Mouse (Mus musculus): ENCODE measurements around the gene Parp3. TPM values are rescaled to one million over a fixed set of nuclear protein-coding genes. Genes with fewer than 3 reads are reported as not detected.
A peak's percentile ranks its signal among the peaks of the same experiment; 100 is the strongest.
"Not testable (repeated sequence)": the region's sequence is repeated elsewhere in the genome, so short reads cannot be mapped to it uniquely, and the experiment has no call there.

Gene Parp3
- 0.71 and 0.75 TPM in 2 replicates for polyA plus RNA-seq (2015; fragmentation: Nextera tagmentation; extraction: Ambion mirVana)

DNA sequence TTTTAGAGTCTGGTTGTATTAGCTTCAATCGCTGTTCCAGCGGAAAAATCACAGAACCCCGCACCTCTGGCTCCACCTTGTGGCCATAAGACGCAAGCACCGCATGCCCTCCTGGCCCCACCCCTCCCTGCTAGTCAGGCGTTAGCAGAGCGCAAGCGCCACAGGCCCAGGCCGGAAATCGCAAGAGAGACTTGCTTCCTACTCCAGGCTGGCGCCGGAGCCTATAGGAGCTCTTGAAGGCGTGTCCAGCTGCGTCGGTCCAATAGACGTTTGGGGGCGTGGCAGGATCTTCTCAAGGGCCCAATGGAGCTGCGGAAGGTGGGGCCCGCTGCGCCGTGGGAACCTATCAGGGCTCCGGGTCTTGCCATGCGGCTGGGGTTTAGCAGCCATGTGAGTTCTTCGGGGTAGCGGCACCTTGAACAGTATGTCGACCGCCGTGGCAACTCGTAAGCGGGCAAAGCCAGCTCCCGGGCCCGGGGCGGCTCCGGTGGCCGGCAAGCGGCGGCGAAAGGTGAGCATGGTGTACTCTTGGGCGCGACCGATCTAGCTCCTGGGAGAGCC is at the start of gene Parp3:
Parp3 (minus strand) TSS at position 26 of the 561 bp plus-strand sequence.
- 0% methylated on average over 41 of the region's 41 CpGs for WGBS (ENCODE audit: insufficient replicate concordance)
- no peaks in the 10 kb centered on the region for H3K9me3 ChIP-seq (replicated peaks)
- H3K4me3 ChIP-seq (replicated peaks), result peak within 1 kb of the TSS; percentile 75
- H3K36me3 ChIP-seq, result peaks cover 25% of the 10 kb centered on the region
- H3K9ac ChIP-seq, result peak within 1 kb of the TSS; percentile 73
- H3K27me3 ChIP-seq, result no peaks in the 10 kb centered on the region
- peak; percentile 98 for ATAC-seq (ENCODE audit: low read depth)
- 0 out of 2 replicates have a peak within 1 kb of the TSS, but pooled peaks have one; percentile 35 for H3K27ac ChIP-seq
- H3K4me1 ChIP-seq (replicated peaks), result peaks cover 51% of the 10 kb centered on the region
- DNase-seq, result peak; percentile 99
- H3K4me2 ChIP-seq, result peak within 1 kb of the TSS; percentile 98

DNA sequence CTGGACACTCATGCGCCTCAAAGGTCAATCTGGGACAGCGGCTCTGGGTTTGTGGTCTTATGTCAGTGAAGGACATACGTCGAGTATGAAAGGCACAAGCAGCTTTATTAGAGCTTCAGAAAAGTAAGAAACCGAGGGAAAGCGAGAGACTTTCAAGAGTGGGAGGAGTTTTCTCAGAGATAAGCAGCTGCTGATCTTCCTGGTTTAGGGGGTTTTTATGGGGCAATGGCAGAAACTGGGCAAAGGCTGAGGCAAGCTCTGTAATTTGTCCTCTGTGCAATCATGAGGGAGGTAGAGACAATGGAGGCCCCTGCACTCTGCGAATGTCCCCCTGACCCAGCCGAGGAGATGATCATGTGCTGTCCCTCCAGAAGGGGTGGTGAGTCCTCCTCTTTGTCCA is 43.2 kb upstream of the Parp3 start:
- Histone ChIP-seq H3K4me3 (replicated peaks) (no peak overlapping the region), H3K27me3 (no peaks in the 10 kb centered on the region), H3K4me2 (no peak overlapping the region), H3K27ac (no peak overlapping the region), H3K4me1 (replicated peaks) (0 out of 2 replicates have a peak, but pooled peaks cover 5% of the 10 kb centered on the region), H3K9ac (no peak overlapping the region), H3K36me3 (no peaks in the 10 kb centered on the region), H3K9me3 (replicated peaks) (no peaks in the 10 kb centered on the region)
- no peak for DNase-seq
- WGBS (ENCODE audit: insufficient replicate concordance), result 41% methylated on average over 8 of the region's 8 CpGs
- ATAC-seq (ENCODE audit: low read depth), result no peak

- H3K4me1 ChIP-seq (replicated peaks), result 0 out of 2 replicates have a peak, but pooled peaks cover 5% of the 10 kb centered on the region
- no peaks in the 10 kb centered on the region for H3K9me3 ChIP-seq (replicated peaks)
- WGBS (ENCODE audit: insufficient replicate concordance), result 40% methylated on average over 2 of the region's 2 CpGs
- H3K36me3 ChIP-seq, result no peaks in the 10 kb centered on the region
- ATAC-seq (ENCODE audit: low read depth) (no peak), DNase-seq (no peak)
- H3K27ac ChIP-seq, result no peak overlapping the region
- no peak overlapping the region for H3K4me3 ChIP-seq (replicated peaks)
- H3K9ac ChIP-seq, result no peak overlapping the region
- no peaks in the 10 kb centered on the region for H3K27me3 ChIP-seq
- H3K4me2 ChIP-seq, result no peak overlapping the region
Measured at GRCm38 (mm10) chr9:106519433-106519832, 42.7 kb upstream of the Parp3 start.

- Histone ChIP-seq H3K4me1 (replicated peaks) (peaks cover 12% of the 10 kb centered on the region; the same call in 1 of the 2 replicates), H3K9me3 (replicated peaks) (no peaks in the 10 kb centered on the region), H3K36me3 (no peaks in the 10 kb centered on the region), H3K4me2 (no peak within 1 kb of the TSS), H3K27ac (no peak within 1 kb of the TSS), H3K9ac (no peak within 1 kb of the TSS), H3K4me3 (replicated peaks) (no peak within 1 kb of the TSS), H3K27me3 (no peaks in the 10 kb centered on the region)
- WGBS (ENCODE audit: insufficient replicate concordance), result 64% methylated on average over 4 of the region's 4 CpGs
- ATAC-seq (ENCODE audit: low read depth) (no peak), DNase-seq (no peak)
Measured at GRCm38 (mm10) chr9:106514273-106514672, 37.5 kb upstream of the Parp3 start, which contains the start of gene Iqcf5. TSS of gene Iqcf5 (plus strand) at chr9:106514573.

- Histone ChIP-seq H3K36me3 (no peaks in the 10 kb centered on the region), H3K4me3 (replicated peaks) (no peak overlapping the region), H3K9ac (no peak overlapping the region), H3K4me1 (replicated peaks) (peaks cover 9% of the 10 kb centered on the region; the same call in 1 of the 2 replicates), H3K27ac (no peak overlapping the region), H3K9me3 (replicated peaks) (no peaks in the 10 kb centered on the region), H3K27me3 (no peaks in the 10 kb centered on the region), H3K4me2 (no peak overlapping the region)
- 64% methylated on average over 6 of the region's 6 CpGs for WGBS (ENCODE audit: insufficient replicate concordance)
- ATAC-seq (ENCODE audit: low read depth) (no peak), DNase-seq (no peak)
Measured at GRCm38 (mm10) chr9:106513566-106513965, 36.8 kb upstream of the Parp3 start.

DNA sequence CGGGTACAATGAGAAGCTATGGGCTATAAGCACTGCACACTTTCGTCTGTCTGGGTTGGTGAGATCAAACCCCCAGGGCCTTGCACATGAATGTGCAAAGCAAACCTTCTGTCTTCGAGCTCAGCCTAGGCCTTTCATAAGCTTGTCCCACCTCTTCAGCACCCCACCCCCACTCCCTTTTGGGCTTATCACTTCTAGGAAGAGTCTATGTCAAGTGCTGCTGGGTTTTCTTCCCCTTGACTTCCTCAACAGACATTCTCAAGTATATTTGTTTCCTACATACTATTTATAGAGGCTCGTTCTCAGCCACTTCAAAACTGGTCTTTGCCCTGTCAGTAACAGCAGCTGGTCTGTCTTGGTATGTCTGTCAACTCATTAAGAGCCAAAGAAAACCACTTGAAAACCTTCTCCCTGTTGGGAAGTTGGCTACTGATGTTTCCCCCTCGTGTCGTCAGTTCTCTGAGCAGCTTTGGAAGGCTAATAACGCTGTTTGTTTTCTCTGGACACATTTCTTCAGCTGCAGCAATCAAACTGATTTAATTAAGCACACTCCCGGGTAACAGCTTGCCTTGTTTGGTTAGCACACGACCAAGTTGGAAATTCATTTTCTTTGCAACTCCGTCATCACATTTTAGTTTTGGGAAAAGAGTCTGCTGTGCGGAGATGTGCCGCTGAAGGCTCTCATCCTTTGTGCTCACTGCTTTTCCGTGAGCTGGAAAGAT is 36.1 kb upstream of the Parp3 start:
- Histone ChIP-seq H3K4me2 (no peak overlapping the region), H3K9ac (no peak overlapping the region), H3K9me3 (replicated peaks) (no peaks in the 10 kb centered on the region), H3K4me1 (replicated peaks) (peaks cover 9% of the 10 kb centered on the region; the same call in 1 of the 2 replicates), H3K36me3 (no peaks in the 10 kb centered on the region), H3K4me3 (replicated peaks) (no peak overlapping the region), H3K27ac (no peak overlapping the region), H3K27me3 (no peaks in the 10 kb centered on the region)
- WGBS (ENCODE audit: insufficient replicate concordance), result 43% methylated on average over 13 of the region's 13 CpGs
- no peak for ATAC-seq (ENCODE audit: low read depth)
- DNase-seq, result no peak

GRCm38 (mm10) chr9:106509356-106509755 is 32.6 kb upstream of the Parp3 start:
- Histone ChIP-seq H3K4me2 (no peak overlapping the region), H3K9ac (no peak overlapping the region), H3K4me3 (replicated peaks) (no peak overlapping the region), H3K27me3 (no peaks in the 10 kb centered on the region), H3K9me3 (replicated peaks) (no peaks in the 10 kb centered on the region), H3K36me3 (no peaks in the 10 kb centered on the region), H3K27ac (no peak overlapping the region), H3K4me1 (replicated peaks) (peaks cover 9% of the 10 kb centered on the region; the same call in 1 of the 2 replicates)
- WGBS (ENCODE audit: insufficient replicate concordance), result 70% methylated on average over 10 of the region's 10 CpGs
- no peak for ATAC-seq (ENCODE audit: low read depth)
- no peak for DNase-seq

GRCm38 (mm10) chr9:106504246-106504645 is 27.5 kb upstream of the Parp3 start:
- WGBS (ENCODE audit: insufficient replicate concordance), result 60% methylated on average over 6 of the region's 6 CpGs
- DNase-seq (no peak), ATAC-seq (ENCODE audit: low read depth) (no peak)
- Histone ChIP-seq H3K27me3 (no peaks in the 10 kb centered on the region), H3K4me3 (replicated peaks) (no peak overlapping the region), H3K36me3 (no peaks in the 10 kb centered on the region), H3K4me2 (no peak overlapping the region), H3K27ac (no peak overlapping the region), H3K4me1 (replicated peaks) (no peaks in the 10 kb centered on the region), H3K9ac (no peak overlapping the region), H3K9me3 (replicated peaks) (no peaks in the 10 kb centered on the region)

GRCm38 (mm10) chr9:106501846-106502245 is 25.1 kb upstream of the Parp3 start:
- Histone ChIP-seq H3K9me3 (replicated peaks) (no peaks in the 10 kb centered on the region), H3K36me3 (no peaks in the 10 kb centered on the region), H3K9ac (no peak overlapping the region), H3K27me3 (no peaks in the 10 kb centered on the region), H3K4me3 (replicated peaks) (no peak overlapping the region), H3K4me2 (no peak overlapping the region), H3K27ac (no peak overlapping the region), H3K4me1 (replicated peaks) (no peaks in the 10 kb centered on the region)
- DNase-seq, result no peak
- ATAC-seq (ENCODE audit: low read depth), result no peak
- 78% methylated on average over 22 of the region's 22 CpGs for WGBS (ENCODE audit: insufficient replicate concordance)

DNA sequence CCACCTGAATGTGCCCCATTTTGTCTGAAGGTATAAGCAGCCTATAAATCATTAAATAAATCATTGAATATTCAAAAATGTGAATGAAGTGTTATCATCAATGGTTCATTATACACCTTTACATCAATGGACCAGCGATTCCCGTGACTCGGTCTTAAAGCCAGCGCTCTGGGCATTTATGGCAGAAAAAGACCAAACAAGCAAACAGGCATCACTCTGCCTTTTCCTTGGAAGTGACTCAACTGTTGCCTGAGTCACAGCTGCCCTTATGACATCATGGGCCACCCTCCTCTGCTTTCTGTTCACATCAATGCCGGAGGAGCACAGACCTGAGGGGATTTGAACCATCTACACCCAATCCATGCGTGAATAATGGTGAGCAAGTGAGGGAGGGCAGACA is 22.9 kb upstream of the Parp3 start, which contains the start of gene Iqcf1:
Iqcf1 (plus strand) TSS at position 301 of the 400 bp plus-strand sequence.
- no peak for DNase-seq
- 80% methylated on average over 6 of the region's 6 CpGs for WGBS (ENCODE audit: insufficient replicate concordance)
- no peak within 1 kb of the TSS for H3K4me3 ChIP-seq (replicated peaks)

DNA sequence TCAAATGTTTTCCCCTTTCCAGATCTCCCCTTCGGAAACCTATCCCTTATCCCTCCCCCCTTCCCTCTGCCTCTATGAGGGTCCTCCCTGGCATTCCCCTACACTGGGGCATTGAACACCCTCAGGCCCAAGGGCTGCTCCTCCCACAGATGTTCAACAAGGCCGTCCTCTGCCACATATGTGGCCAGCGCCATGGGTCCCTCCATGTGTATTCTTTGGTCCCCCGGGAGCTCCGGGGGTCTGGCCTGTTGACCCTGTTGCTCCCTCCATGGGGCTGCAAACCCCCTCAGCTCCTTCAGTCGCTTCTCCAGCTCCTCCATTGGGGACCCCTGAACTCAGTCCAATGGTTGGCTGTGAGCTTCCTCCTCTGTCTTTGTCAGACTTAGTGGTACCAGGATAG is 10.9 kb upstream of the Parp3 start:
- not testable (repeated sequence) for H3K4me2 ChIP-seq; H3K27me3 ChIP-seq; H3K4me3 ChIP-seq (replicated peaks); H3K4me1 ChIP-seq (replicated peaks); H3K9ac ChIP-seq; H3K27ac ChIP-seq; ATAC-seq (ENCODE audit: low read depth); DNase-seq; H3K9me3 ChIP-seq (replicated peaks)
- WGBS (ENCODE audit: insufficient replicate concordance), result 62% methylated on average over 6 of the region's 6 CpGs
- H3K36me3 ChIP-seq, result peaks cover 36% of the 10 kb centered on the region

More for the DNA sequence above, 22.9 kb upstream of the Parp3 start, which contains the start of gene Iqcf1:
- ATAC-seq (ENCODE audit: low read depth), result no peak
- no peaks in the 10 kb centered on the region for H3K36me3 ChIP-seq
- no peak within 1 kb of the TSS for H3K27ac ChIP-seq
- H3K4me1 ChIP-seq (replicated peaks), result no peaks in the 10 kb centered on the region
- H3K9ac ChIP-seq, result no peak within 1 kb of the TSS
- H3K4me2 ChIP-seq, result no peak within 1 kb of the TSS
- no peaks in the 10 kb centered on the region for H3K27me3 ChIP-seq
- H3K9me3 ChIP-seq (replicated peaks), result no peaks in the 10 kb centered on the region

All from liver, embryonic 13.5 days (tissue).